Mouse (Mus musculus): ENCODE data around the gene Ascc3.

Ascc3 gene

DNA sequence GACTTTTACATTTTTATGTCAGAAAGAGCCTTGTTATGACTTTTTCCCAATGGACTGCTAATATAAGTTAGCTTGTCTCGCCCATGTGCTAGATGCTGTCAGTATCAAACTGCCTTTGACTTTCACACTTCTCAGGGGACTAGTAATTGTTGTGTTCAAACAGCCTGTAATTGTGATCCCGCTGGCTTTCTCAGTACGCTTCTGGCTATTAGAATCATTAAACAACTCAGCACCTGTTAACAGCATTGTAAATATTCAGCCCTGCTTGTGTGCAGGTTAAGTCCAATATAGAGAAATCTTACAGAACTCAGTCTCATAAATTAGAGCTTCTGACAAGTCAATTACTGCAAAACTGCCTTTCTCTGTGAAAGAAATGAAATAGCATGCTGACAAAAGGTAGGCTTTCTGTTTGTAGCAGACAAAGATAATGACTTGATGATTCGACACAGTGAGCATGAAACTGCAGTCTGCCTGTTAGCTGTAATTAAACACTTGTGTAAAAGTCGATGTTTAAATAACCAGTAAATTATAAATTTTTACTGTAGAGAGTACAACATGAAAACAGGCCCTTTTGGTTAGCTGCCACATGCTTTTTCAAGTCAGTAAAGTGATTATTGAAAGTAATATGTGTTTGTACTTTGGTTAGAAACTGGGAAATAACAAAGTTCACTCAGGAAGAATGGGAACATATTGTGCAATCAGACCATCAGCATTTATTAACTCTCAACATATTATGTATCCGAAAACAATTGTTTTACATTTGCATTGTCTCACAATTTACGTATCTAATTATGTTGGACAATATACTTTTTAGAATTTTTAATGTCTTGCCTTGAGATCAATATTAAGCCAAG lies 171.2 kb downstream of the Ascc3 start:
- DNase-seq = no peak

DNA sequence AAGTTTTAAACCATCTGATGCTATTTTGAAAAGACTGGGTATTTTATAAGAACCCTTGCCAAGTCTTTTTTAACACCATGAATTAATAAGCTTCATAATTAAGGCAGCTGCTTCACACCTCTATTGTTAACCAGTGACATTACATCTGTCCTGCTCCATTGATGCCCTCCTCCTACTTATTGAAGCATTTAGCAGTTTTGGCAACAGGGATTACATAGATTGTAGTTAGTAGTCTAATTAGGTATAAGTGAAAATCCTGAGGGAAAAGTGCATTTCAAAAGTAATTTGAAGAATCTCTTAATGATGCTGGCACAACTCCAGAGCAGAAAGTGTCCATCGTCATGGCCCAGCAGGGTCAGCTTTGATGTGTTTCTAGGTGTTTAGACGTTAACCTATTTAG lies 180.3 kb downstream of the Ascc3 start:
- no peak for DNase-seq

DNA sequence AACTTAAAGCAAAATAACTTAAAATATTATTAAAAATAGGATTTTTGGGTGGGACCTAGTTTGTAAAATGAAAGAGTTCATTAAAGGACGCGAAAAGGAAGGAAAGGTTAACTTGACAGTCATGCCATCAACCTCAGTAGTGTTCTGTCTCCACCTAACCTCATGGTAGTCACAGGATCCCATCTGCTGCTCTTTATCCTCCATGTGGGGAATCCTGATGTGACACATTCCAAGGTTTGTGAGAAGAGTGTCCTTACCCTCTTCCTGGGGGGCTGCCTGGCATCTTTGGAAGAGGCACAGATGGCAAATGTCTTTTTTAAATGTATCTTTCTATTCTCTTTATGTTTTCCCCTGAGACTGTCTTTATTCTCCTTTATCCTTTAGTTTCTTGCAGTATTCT lies 181.4 kb downstream of the Ascc3 start:
- no peak for DNase-seq

DNA sequence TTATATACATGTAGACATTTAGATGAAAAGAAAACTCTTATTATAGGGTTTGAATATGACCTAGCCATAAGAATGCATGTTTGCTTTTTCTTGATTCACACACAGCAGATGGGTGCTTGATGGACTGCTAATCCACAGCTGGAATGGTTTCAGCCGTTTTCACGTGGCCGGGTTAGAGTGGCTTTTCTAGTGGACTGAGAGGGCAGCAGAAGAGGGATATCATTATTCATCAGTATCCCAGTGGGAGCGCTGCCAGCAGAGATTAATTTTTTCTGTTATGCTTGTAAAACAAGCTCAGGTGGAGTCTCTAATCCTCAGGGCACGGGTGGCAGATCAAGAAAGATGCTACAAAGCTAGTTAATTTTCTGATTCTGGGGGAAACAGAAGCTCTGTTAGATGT lies 200.4 kb downstream of the Ascc3 start:
- DNase-seq = no peak

DNA sequence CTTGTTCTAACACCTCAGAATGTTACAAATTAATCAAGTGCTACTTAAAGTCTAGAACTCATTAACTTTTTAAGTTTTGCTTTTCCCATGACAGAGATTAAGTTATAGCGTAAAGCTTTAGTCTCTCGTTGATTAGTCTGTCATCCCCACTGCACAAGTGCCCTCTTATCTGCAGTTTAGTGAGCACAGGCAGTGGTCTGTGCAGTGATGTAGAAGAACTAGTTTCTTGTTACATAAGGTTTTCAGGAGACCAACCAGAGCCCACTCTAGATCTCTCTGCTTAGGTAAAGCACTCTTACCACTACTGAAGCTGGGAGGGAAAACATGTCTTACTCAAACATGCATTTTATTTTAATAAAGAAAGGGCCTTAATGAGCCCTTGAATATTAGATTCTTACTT lies 209.1 kb downstream of the Ascc3 start:
- DNase-seq = no peak

DNA sequence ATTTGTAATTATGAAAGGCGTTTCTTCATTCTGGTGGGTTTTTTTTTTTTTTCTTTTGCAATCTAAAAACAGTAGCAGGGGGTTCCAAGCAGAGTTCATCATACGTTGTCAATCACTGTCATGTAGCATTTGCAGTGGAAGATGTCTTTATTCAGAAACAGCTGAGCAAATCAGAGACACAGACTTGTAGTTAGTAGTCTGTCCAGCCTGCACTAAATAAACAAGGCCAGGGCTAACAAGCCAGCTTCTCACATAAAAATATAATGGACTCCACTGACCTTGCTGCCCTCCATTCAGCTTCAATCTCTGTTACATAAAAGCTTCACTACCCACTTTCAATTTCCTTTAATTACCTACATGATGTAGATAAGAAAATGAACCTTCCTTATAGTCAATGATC lies 209.9 kb downstream of the Ascc3 start:
- no peak for DNase-seq

DNA sequence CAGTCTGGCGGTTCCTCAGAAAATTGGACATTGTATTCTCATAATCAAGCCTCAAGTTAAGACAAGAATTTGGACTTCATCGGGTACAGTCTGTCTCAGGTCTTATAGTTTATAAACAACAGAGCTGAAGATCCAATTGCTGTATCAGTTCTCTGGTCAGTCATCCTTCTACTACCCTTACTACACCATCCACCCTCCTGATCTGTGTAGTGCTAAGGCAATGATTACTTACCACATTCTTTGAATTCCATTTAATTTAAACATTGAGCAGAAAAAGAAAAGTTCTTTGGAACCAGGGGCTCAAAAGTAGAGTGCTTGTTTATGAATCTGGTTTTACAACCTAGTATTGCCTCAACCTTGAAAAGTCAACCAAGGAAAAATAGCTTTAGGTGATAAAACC lies 213.7 kb downstream of the Ascc3 start:
- DNase-seq = no peak

DNA sequence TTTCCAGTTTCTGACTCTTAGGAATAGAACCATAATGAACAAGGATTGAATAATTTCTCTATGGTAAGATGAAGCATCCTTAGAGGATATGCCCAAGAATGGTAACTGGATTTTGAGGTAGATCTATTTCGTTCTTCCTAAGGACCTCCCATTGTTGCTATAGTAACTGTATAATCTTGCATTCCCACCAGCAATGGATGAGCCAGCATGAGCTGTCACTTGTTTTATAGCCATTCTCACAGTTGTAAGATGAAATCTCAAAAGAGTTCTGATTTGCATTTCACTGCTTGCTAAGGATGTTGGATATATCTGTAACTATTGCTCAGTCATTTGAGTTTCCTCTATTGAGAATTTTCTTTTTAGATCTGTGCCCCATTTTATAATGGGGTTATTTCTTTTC lies 229.9 kb downstream of the Ascc3 start:
- DNase-seq = no peak

DNA sequence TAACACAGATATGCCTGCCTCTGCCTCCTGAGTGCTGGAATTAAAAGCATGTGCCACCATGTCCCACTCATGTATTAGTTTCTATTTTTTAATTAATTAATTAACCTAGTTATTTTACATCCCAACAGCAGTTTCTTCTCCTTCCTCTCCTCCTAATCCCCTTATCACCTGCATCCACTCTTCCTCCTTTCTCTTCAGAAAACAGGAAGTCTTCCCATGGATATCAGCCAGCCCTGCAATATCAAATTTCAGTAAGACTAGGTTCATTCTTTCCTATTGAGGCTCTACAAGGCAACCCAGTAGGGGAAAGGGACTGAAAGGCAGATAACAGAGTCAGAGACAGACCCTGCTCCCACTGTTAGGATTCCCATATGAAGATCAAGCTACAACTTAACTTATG lies 234.4 kb downstream of the Ascc3 start:
- no peak for DNase-seq

DNA sequence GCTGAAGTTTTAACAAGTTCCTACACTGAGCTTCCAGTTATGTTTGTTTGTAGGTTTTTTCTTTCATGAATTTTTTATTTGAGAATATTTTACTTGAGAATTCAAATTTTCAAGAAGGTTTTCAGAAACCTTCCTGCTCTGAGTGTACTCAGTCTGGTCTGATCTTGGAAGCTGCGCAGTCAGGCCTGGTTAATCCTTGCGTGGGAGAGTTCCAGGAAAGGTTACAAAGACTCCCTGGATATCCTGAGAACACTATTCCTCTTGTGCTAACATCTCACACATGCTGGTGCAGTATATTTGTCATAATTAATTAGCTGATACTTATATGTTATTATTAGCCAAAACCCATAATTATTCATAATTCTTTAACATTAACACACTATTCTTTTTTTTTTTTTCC lies 242.1 kb downstream of the Ascc3 start:
- DNase-seq = no peak

DNA sequence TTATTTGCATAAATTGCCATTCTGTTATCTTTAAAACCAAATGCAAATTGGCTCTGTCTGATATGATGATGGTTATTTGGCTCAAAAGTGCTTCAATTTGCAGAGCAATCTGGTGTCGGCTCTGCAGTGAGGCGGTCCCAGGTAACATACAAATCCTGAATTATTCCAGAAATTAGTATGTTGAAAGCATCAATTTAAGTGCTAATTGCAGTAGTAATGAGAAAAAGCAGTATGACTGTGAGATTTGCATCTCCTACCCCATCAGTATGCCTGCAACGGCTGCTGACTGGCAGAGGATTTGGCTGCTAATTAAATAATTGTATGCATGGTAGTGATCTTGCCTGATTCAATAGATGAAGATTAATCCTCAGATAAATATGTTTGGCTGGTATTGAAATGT lies 250.9 kb downstream of the Ascc3 start:
- no peak for DNase-seq

DNA sequence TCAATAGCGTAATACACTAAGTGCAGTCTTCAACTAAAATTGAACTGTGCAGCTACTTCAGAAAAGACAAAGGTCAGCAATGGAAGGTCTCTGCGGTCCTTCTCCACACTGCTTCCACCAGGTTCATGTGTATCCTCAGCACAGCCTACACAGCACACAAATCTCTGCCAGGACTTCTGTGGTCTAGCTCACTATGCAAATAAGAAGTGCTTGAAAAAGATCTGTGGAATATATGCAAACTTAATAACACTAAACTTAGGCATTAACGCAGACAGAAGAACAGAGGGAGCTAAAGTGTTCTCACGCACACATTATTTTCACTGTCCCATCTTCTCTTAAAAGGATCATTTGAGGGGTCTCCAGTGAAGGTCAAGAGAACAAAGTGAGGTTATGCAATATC lies 275.7 kb downstream of the Ascc3 start:
- DNase-seq = no peak

DNA sequence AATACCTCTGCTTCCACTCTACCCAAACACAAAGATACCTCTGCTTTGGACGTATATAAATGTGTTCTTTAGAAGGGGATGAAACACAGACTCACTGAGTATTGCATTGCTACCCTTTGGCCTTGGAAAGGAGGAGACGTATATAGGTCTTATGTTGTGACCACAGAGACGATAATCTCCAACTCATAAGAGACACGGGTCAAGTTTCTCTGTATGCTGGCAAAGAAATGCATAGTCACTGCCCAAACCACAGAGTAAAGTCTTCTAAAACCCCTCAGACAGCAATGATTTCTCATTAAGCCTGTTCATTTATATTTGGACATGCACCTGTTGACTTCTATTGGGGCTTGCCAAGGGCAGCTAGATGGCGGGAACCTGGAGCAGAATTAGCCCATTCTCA lies 284.5 kb downstream of the Ascc3 start:
- DNase-seq = no peak

DNA sequence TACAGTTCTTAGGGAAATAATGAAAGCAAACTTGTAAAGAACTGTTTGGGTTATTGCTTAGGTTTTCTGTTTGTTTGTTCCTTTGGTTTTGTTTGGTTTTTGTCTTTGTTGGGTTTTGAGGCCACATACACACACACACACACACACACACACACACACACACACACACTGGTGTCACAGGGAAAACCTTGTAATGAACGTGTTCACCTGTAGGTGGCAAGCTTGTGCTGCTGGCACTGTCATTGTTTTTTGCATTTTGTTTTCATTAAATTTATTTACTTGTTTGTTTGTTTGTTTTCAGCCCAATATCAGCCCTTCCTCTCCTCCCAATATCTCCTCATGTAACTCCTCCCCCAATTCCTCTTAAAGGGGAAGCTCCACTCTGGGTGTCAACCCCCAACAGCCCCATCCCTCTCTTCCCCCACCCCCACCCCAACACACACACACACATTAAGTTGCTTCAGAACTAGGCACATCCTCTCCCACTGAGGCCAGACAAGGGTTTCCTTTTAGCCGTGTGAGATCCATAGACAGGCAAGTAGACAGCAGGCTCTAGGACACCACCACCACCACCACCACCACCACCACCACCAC lies 289.1 kb downstream of the Ascc3 start:
- no peak for DNase-seq

DNA sequence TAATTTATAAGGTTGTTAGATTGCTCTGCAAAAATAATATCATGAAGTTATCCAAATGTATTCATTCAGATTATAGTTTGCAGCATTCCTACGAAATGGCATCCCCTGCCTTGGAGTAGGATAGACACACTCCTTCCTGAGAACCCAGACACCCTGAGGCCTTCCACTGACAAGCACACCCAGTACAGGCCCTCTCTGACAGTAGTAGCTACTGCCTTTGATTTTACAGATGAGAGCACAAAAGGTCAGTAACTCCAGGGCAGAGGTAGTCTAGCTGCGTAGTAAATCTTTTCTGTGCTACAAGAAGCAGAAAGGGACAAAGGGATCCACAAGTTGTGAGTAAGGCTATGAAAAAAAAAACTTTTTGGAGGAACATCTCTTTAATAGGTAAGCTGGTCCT lies 289.9 kb downstream of the Ascc3 start:
- DNase-seq = no peak

DNA sequence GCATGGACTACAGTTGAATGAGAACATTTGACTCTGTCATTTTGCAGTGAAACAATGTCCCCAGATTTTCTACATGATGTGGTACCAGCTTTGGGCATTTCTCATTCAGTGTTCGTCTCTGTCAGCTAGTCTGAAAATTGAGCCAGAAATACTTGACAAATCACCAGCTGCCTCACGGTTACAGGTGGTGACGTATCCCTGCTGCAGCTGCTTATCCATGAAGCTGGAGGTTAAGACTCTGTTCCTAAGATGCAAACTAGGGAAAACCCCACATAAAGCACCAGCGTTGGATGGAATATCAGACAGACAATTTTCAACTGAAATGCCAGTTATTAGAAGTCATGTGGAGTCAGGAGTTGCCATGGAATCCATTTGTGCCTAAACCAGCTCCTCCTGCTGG lies 293.8 kb downstream of the Ascc3 start:
- DNase-seq = no peak

DNA sequence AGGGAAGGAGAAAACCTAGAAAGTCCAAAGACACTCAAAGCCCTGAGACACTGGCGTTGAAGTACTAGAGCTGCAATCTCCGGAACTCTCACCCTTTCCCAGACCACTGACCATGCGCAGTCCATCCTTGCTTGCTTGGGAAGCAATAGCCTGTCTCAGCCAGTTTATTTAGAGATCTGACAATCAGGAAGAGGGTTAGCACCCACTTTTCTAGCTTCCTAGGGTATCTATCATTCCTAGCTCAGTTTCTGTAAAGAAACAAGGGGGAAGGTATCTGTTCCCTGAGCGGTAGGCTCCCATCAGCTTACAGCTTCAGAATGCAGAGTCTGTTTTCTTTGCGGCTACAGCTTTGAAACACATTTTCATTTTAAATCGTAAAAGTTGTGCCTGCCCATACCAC lies 298.2 kb downstream of the Ascc3 start:
- no peak for DNase-seq

DNA sequence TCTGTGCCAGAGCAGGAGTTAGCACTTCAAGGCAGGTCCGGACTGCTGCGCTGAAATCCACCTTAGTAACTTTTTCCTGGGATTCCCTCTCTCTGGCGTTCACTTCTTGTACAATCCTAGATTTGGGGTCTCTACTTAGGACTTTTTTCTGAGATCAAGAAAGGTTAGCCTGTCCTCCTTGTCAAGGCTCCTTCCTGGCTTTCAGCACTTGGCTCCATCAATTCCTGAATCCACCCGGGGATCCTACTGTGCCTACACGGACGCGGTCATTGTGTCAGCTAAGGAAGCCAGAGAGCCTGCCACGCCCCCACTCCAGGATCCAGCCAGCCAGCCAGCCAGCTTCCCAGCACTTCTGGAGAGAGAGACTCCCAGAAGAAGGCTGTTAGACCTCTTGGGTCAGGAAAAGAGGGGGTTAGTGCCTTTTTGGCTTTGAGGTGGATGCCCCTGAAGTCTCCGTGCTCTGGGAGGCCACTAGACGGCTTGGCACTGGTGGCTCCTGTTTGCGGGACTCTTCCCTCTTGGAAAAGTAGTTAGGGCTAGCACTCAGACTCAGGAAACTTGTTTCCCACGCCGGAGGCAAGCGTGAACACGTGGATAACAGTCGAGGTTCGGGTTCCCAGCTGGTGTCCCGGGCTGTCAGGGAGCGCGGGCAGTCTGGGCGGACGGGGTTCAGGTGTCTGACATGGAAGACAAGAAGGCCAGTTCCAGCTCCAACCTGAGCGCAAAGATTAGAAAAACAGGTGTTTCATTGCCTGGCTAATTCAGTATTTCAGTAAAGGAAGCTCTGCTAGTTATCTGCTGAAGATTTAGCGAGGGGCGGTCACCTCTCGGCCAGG lies 299.6 kb downstream of the Ascc3 start:
- DNase-seq = no peak

DNA sequence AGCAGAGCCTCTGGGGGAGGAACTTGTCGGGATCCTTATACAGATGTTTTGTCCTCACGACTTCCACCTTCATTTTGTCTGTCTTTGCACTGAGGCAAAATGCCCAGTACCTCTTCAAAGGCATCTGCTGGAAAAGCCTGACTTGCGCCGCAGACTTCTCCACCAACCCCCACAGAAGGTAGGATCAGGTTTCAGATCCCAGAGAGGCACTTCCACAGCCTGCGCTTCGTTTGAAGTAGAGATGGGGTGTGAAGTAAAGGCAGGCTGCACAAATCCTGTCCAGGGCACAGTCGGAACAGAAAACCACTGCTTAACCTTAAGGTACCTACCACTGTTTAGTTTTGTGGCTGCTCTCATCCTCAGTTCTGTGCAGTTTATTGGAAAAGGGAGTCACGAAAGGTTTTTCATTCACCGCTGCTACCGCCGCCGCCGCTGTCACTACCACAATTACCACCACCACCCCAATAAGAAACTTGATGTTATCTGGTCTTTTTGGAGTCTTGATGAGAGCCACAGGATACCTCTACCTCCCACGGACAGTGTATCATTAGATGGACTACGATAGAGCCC lies 300.4 kb downstream of the Ascc3 start:
- no peak for DNase-seq

DNA sequence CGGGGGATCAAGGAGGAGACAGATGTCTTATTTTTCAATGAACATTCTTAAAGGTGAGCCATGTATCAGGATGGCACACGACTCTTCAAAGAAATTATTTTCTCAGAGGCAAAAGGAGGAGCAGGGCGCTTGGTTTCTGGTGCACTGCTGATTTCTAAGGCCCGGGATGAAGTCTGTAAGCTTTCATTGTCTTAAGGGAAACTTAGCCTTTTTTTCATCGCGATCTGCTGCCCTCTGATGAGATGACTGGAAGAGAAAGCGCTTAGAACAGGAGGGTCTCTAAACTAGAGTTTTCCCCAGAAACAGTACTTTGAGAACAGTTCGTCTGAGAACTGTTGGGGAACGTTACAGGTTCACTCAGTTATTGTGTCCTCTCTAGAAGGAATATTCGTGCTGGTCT lies 301.1 kb downstream of the Ascc3 start:
- no peak for DNase-seq

DNA sequence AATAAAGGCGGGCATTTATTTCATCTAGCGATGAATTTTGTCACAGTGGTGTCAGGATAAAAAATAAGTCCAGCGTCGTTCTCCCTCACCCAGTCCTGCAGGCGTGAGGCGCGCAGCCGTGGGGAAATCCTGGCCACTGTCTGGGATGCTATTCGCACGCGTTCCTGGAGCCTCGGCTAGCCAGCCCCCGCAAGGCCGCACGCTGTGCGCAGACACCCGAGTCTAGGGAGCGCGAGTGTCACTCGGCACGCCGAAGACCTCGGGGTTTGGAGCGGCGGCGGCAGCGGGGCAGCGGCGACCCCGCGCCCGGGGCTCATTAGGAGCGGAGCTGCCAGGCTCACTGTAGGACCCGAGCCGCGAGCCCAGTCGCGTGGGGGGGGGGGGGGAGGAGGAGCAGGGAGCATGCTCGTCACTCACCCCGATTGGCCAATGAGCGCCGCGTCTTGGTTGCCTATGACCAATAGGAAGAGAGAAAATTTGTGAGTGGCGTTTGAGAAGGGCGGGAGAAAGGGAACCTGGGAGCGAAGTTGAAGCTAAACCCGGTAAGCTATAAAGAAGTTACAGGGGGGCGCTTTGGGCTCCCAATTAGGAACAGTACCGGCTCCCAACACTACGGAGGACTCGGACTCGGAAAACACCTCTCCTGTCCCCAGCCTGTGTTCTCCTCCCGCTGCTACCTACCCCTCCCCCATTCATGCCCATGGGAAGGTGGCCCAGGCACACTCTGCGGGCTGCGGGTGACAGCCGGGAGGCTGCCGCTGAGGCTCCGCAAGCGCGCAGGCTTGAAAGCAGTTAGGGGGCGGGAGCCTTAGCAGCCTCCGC lies 301.9 kb downstream of the Ascc3 start, which contains the start of gene Sim1:
TSS of gene Sim1 (plus strand) at position 585 of the 822 bp plus-strand sequence.
- peak; percentile 23 for DNase-seq

DNA sequence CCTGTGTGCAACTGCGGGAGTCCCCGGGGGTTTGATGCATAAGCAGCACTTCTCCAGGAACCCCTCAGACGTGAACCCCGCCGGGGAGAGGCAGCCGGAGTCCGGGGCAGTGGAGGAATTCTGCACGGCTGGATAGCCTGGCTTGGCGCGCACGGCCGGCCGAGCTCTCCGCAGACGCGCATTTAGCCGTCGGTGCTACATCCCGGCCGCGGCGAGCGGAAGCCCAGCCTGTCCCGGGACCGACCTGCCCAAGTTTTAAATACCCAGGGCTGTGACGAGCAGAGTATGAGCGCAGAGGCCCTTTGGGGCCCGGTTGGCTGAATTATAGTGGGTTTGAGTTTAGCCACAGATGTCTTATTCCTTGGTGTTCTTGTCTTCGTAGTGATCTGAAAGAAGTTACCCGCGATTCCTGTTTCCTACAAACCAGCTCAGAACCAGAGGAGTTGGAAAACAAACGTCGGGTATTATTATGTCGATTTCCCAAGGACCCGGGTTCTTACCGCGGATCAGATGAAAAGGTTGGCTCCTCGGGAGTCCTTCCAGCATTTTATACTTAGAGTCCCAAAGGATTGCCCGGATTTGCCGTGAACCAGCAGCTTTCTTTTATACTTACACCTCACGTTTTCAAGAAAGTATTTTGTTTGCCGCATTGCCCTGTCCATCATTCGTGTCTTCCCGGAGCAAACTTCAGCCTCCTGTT lies 302.8 kb downstream of the Ascc3 start:
- no peak for DNase-seq
